Mouse (Mus musculus): ENCODE data around the gene Pyroxd2.

GRCm38 (mm10) chr19:42740163-42740899 is 12.2 kb downstream of the Pyroxd2 start:
- TF ChIP-seq CTCF (IDR thresholded peaks at IDR 0.05) (no peak), EP300 (IDR thresholded peaks at IDR 0.05) (no peak)

Measured in lung, postnatal 0 days (tissue).